Mouse (Mus musculus) embryonic facial prominence, embryonic 13.5 days (tissue): Measurements from ENCODE around the gene Slc44a4. TPM values are rescaled to one million over a fixed set of nuclear protein-coding genes. Genes with fewer than 3 reads are reported as not detected.

Experiments used
- ATAC-seq: fragments of 200-750 bp; cut with Nextera tagmentation; 2 replicates; pipeline ENCODE4 v1.8.0; 2017; ENCODE audit warnings: low read depth; ENCODE audit not compliant: insufficient number of reproducible peaks, insufficient read depth, low FRiP score, low TSS enrichment
- H3K27ac ChIP-seq: fragments of 300-500 bp; sonication (generic); 2 replicates; pipeline ENCODE4 v1.5.1; 2015; ENCODE audit warnings: moderate library complexity, mild to moderate bottlenecking, inconsistent platforms
- H3K27me3 ChIP-seq: fragments of 300-500 bp; sonication (generic); 2 replicates; pipeline ENCODE4 v1.6.1; 2015; ENCODE audit warnings: mild to moderate bottlenecking, inconsistent platforms
- H3K36me3 ChIP-seq: fragments of 300-500 bp; sonication (generic); 2 replicates; pipeline ENCODE4 v1.6.1; 2015; ENCODE audit warnings: mild to moderate bottlenecking, inconsistent platforms
- H3K4me1 ChIP-seq: fragments of 300-500 bp; sonication (generic); 2 replicates; pipeline ENCODE4 v1.6.1; 2015; ENCODE audit warnings: inconsistent platforms
- H3K4me2 ChIP-seq: fragments of 300-500 bp; sonication (generic); 2 replicates; pipeline ENCODE4 v1.6.1; 2015; ENCODE audit warnings: moderate library complexity, mild to moderate bottlenecking, inconsistent platforms
- H3K4me3 ChIP-seq: fragments of 300-500 bp; sonication (generic); 2 replicates; pipeline ENCODE4 v1.5.1; 2015; ENCODE audit warnings: mild to moderate bottlenecking, inconsistent platforms
- H3K9ac ChIP-seq: fragments of 300-500 bp; sonication (generic); 2 replicates; pipeline ENCODE4 v1.6.1; 2015; ENCODE audit warnings: mild to moderate bottlenecking, inconsistent platforms
- H3K9me3 ChIP-seq: fragments of 300-500 bp; sonication (generic); 2 replicates; pipeline ENCODE4 v1.6.1; 2016; ENCODE audit warnings: inconsistent platforms
- WGBS: fragments of 180-500 bp; shearing (Covaris S2); methylation state at CpG from one replicate; pipeline ENCODE4 v1.1.7; 2015; ENCODE audit warnings: mixed read lengths; 5-methylcytosine and 5-hydroxymethylcytosine counted together
- polyA plus RNA-seq: library from polyadenylated mRNA; unstranded; fragments of >200 nt; fragmentation: Nextera tagmentation; extraction: Ambion mirVana; gene quantifications from 2 replicates; pipeline ENCODE4 v1.2.1, GENCODE M21; 2015

Gene Slc44a4
- polyA plus RNA-seq, 1 experiment from 2014 or later, result 0.24 TPM

DNA sequence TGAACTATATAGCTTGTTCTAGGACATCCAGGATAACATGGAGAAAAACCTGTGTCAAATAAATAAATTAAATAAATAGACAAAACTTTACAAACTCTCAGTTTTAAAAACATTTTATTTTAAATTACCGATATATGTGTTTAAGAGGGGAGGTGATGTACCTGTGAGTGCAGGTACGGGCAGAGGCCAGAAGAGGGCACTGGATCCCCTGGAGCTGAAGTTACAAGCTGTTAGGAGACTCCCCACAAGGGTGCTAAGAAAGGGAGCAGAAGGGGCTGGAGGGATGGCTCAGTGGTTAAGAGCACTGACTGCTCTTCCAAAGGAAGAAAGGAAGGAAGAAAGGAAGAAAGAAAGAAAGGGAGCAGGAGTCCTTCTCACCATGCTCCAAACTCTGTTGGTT is 22.9 kb upstream of the Slc44a4 start:
- Histone ChIP-seq H3K4me2 (no peak overlapping the region), H3K4me3 (no peak overlapping the region), H3K36me3 (peaks cover 7% of the 10 kb centered on the region), H3K27me3 (no peaks in the 10 kb centered on the region), H3K27ac (no peak overlapping the region), H3K9me3 (peaks cover 3% of the 10 kb centered on the region; the same call in 1 of the 2 replicates), H3K9ac (no peak overlapping the region), H3K4me1 (peaks cover 19% of the 10 kb centered on the region)
- no peak for ATAC-seq
- 93% methylated on average over 2 of the region's 2 CpGs for whole genome bisulfite sequencing

DNA sequence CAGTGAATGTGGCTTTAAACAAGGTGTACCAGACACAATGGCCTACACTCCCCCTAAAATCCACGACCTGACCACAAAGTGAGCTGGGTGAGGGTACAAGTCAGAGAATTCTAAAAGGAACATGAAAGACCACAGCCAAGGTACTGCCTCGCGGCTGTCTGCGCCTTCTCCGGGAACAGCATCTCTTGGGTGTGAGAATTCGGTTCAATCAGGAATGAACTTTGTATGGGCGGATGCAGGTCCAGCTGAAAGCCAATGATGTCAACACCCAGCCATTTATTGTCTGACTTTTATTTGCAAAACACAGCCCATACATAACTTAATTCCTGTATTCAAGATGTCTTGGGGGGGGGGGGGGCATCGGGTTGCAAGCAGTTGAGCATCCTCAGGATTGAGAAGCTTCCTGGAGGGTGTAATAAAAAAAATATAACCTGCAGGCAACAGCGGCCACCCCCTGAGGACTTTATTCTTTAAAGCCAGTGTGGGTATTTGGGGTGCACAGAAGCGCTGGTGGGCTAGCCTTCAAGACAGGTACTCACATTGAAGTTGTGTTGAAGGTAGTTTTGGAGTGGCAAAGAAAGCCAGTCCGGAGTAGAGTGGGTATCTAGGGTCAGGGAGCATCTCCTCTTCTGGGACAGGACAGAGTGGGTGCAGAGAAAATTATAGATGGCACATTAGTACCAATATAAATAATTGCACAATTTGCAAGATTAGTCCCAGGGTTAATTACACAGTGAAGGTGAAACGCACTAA is 21.0 kb upstream of the Slc44a4 start:
- peaks cover 9% of the 10 kb centered on the region for H3K36me3 ChIP-seq
- H3K9me3 ChIP-seq, result peaks cover 3% of the 10 kb centered on the region; the same call in 1 of the 2 replicates
- H3K27me3 ChIP-seq, result no peaks in the 10 kb centered on the region
- H3K4me2 ChIP-seq, result peak overlapping the region; percentile 78
- peak overlapping the region; percentile 61 for H3K4me3 ChIP-seq
- H3K27ac ChIP-seq, result peak overlapping the region; percentile 77; the same call in 1 of the 2 replicates
- no peak for ATAC-seq
- 74% methylated on average over 12 of the region's 12 CpGs for WGBS
- peaks cover 33% of the 10 kb centered on the region for H3K4me1 ChIP-seq
- H3K9ac ChIP-seq, result peak overlapping the region; percentile 91

DNA sequence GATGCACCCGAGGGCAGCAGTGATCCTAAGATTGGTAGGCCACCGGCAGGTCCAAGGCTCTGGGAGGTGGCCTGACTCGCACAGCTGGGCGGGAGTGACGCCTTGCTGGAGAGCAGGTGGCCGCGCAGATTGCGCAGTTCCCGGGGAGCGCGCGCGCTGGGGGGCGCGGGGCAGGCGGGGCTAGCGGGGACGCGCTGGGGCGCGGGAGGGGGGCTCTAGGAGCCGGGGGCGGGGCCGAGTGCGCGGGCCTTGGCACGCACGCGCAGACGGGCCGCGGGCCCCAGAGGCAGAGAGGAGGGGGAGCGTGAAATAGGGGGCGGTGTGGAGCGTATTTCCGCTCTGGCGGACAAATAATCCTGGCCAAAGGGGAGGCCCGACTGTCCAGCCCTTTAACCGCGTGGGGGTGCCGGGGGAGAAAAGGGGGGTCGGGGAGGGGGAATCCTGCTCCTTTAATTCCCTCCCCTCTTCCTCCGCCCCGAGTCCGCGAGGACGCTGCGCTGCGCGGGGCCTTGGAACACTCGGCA is 20.1 kb upstream of the Slc44a4 start:
- H3K27ac ChIP-seq, result peak overlapping the region; percentile 93
- H3K36me3 ChIP-seq, result peaks cover 9% of the 10 kb centered on the region
- peak overlapping the region; percentile 61 for H3K4me3 ChIP-seq
- peaks cover 33% of the 10 kb centered on the region for H3K4me1 ChIP-seq
- H3K9me3 ChIP-seq, result peaks cover 3% of the 10 kb centered on the region; the same call in 1 of the 2 replicates
- H3K4me2 ChIP-seq, result peak overlapping the region; percentile 78
- H3K9ac ChIP-seq, result peak overlapping the region; percentile 91
- H3K27me3 ChIP-seq, result no peaks in the 10 kb centered on the region
- under 1% methylated on average over 40 of the region's 51 CpGs for WGBS
- peak; percentile 84 for ATAC-seq

DNA sequence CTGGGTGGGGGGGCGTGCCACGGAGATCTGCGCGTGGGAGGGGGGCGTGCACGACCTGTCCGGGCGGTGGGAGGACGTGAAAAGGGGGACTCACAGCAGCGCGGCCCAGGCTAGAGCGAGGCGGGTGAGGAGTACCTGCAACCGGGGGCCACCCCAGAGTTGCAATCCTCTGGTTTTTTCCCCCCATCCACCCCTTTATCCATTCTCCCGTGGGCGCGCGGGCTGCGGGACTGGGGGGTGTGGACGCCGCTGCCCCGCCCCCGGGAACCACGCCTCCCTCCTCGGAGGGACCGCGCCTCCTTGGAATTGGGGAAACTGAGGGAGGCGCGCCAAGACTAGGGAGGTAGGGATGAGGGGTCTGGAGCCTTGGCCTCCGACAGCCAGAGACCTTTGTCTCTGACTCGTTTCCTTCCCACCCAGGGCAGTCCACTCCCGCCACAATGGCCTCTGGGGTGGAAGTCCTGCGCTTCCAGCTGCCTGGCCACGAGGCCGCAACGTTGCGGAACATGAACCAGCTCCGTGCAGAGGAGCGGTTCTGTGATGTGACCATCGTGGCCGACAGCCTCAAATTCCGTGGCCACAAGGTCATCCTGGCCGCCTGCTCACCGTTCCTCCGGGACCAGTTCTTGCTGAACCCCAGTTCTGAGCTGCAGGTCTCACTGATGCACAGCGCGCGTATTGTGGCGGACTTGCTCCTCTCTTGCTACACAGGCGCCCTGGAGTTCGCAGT is 19.3 kb upstream of the Slc44a4 start:
- Histone ChIP-seq H3K9ac (peak overlapping the region; percentile 91), H3K27ac (peak overlapping the region; percentile 93), H3K9me3 (peaks cover 3% of the 10 kb centered on the region; the same call in 1 of the 2 replicates), H3K27me3 (no peaks in the 10 kb centered on the region), H3K4me2 (peak overlapping the region; percentile 78), H3K4me3 (peak overlapping the region; percentile 61), H3K4me1 (peaks cover 33% of the 10 kb centered on the region), H3K36me3 (peaks cover 9% of the 10 kb centered on the region)
- ATAC-seq, result peak; percentile 8; the same call in 1 of the 2 replicates
- WGBS, result 6% methylated on average over 48 of the region's 51 CpGs

DNA sequence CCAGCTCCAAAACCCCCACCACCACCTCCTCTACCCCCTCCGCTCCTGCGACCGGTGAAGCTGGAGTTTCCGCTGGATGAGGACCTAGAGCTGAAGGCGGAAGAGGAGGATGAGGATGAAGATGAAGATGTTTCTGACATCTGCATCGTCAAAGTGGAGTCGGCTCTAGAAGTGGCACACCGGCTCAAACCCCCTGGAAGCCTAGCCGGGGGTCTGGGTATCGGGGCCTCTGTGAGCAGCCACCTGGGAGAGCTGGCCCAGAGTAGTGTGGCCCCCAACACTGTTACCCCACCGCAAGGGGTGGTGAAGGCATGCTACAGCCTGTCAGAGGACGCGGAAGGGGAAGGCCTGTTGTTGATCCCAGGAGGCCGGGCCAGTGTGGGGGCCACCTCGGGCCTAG is 18.5 kb upstream of the Slc44a4 start:
- peak overlapping the region; percentile 93 for H3K27ac ChIP-seq
- no peaks in the 10 kb centered on the region for H3K27me3 ChIP-seq
- peak overlapping the region; percentile 78 for H3K4me2 ChIP-seq
- H3K9me3 ChIP-seq, result peaks cover 3% of the 10 kb centered on the region; the same call in 1 of the 2 replicates
- peak overlapping the region; percentile 91 for H3K9ac ChIP-seq
- no peak for ATAC-seq
- WGBS, result 89% methylated on average over 15 of the region's 15 CpGs
- H3K4me3 ChIP-seq, result peak overlapping the region; percentile 61
- H3K36me3 ChIP-seq, result peaks cover 9% of the 10 kb centered on the region
- H3K4me1 ChIP-seq, result peaks cover 40% of the 10 kb centered on the region

DNA sequence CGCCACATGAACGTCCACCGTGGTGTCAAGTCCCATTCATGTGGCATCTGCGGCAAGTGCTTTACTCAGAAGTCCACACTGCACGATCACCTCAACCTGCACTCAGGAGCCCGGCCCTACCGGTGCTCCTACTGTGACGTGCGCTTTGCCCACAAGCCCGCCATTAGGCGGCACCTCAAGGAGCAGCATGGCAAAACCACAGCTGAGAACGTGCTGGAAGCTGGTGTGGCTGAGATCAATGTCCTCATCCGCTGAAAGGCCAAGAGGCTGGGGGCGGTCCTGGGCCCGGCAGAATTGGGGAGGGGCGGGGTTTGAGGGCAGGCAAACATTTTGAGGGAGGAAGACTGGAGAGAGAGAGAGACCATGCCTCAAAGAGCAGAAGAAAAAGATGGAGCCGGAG is 17.9 kb upstream of the Slc44a4 start:
- peaks cover 3% of the 10 kb centered on the region; the same call in 1 of the 2 replicates for H3K9me3 ChIP-seq
- no peaks in the 10 kb centered on the region for H3K27me3 ChIP-seq
- WGBS, result 85% methylated on average over 17 of the region's 17 CpGs
- H3K9ac ChIP-seq, result peak overlapping the region; percentile 91; the same call in 1 of the 2 replicates
- peak overlapping the region; percentile 78 for H3K4me2 ChIP-seq
- H3K4me3 ChIP-seq, result peak overlapping the region; percentile 61; the same call in 1 of the 2 replicates
- ATAC-seq, result no peak
- H3K4me1 ChIP-seq, result peaks cover 45% of the 10 kb centered on the region
- no peak overlapping the region for H3K27ac ChIP-seq
- H3K36me3 ChIP-seq, result peaks cover 13% of the 10 kb centered on the region

DNA sequence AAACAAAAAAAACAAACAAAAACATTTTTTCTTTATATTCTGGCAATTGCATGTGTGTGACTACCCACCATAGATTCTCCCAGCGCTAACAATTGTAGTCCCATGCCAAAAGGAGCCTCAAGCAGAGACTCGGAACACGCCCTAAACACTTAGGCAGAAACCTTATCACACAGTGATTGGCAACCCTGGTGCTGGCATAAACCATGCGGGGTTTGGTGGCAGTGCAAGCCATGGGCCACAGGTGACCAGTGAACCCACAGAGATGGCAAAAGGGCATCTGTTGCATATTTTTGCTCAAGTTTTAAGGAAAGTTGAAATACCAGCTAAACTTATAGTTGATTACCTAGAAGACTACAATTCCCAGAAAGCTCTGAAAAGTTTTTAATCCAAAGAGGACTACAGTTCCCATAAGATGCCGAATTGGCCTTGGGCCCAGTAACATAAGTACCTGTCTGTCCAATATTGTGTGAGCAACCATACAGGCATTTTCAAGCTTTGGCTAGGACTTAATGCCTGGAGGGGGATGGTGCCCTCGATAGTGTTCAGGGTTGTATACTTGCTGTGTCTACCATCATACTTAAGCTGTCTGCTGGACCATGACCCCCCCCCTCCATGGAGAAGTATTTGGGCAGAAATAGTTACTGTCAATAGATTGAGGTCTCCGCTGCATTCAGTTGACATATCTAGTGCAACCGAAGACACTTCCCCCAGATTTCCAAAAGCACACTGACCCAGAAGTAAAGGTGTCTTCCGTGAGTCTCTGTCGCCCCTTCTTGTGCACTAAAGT is 16.7 kb upstream of the Slc44a4 start:
- Histone ChIP-seq H3K9ac (peak overlapping the region; percentile 96), H3K4me2 (peak overlapping the region; percentile 88), H3K36me3 (peaks cover 22% of the 10 kb centered on the region), H3K27me3 (no peaks in the 10 kb centered on the region), H3K4me3 (peak overlapping the region; percentile 90), H3K27ac (peak overlapping the region; percentile 96), H3K4me1 (peaks cover 46% of the 10 kb centered on the region), H3K9me3 (peaks cover 3% of the 10 kb centered on the region; the same call in 1 of the 2 replicates)
- ATAC-seq, result no peak
- WGBS, result 15% methylated on average over 10 of the region's 10 CpGs

DNA sequence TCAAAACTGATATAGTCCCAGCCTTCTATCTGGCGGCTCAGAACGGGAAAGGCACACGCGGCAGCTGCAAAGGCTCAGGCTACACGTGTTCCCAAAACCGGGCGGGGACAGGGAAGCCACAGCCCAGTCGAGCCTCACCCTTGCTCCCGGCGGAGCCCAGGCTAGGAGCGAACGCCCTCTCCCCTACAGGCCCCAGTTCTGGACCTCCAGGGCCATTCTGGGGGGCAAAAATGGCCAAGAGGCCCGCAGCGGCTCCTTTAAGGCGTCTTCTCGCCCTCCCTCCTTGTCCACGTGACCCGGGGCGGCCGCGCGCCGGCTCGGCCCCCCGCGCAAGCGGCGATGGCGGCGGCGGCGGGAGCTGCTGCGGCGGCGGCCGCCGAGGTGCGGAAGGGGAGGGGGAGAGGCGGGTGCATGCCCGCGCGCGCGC is 16.1 kb upstream of the Slc44a4 start, which contains the start of the genes C2 and Ehmt2:
Gene C2, minus strand, starts transcription at position 106 of the 427 bp plus-strand sequence.
Gene Ehmt2, plus strand, starts transcription at position 310 of the 427 bp plus-strand sequence.
- WGBS, result under 1% methylated on average over 35 of the region's 44 CpGs
- H3K36me3 ChIP-seq, result peaks cover 28% of the 10 kb centered on the region
- H3K4me1 ChIP-seq, result peaks cover 46% of the 10 kb centered on the region
- peak within 1 kb of the TSS; percentile 96 for H3K27ac ChIP-seq
- H3K4me3 ChIP-seq, result peak within 1 kb of the TSS; percentile 90
- no peaks in the 10 kb centered on the region for H3K27me3 ChIP-seq
- peaks cover 3% of the 10 kb centered on the region; the same call in 1 of the 2 replicates for H3K9me3 ChIP-seq
- peak; percentile 4; the same call in 1 of the 2 replicates for ATAC-seq
- peak within 1 kb of the TSS; percentile 96 for H3K9ac ChIP-seq
- H3K4me2 ChIP-seq, result peak within 1 kb of the TSS; percentile 88

DNA sequence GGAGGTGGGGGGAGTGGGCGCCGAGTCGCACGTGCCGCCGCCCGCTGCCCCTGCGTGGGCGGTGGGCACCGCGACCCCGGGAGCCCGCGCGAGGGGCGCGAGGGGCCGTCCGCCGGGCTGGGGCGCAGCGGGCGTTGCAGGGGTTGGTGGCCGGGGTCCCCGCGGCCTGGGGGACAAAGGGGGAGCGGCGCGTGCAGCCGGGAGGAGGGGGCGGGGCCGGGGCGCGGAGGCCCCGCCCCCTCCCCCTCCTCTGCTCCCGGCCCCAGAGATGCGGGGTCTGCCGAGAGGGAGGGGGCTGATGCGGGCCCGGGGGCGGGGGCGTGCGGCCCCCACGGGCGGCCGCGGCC is 15.6 kb upstream of the Slc44a4 start:
- peak overlapping the region; percentile 96 for H3K9ac ChIP-seq
- 0 out of 2 replicates have a peak, but pooled peaks have one; percentile 2 for ATAC-seq
- peaks cover 43% of the 10 kb centered on the region for H3K4me1 ChIP-seq
- peak overlapping the region; percentile 90 for H3K4me3 ChIP-seq
- no peaks in the 10 kb centered on the region for H3K27me3 ChIP-seq
- peaks cover 33% of the 10 kb centered on the region for H3K36me3 ChIP-seq
- 1% methylated on average over 15 of the region's 47 CpGs for WGBS
- H3K4me2 ChIP-seq, result peak overlapping the region; percentile 88
- H3K27ac ChIP-seq, result peak overlapping the region; percentile 96
- H3K9me3 ChIP-seq, result peaks cover 3% of the 10 kb centered on the region; the same call in 1 of the 2 replicates

DNA sequence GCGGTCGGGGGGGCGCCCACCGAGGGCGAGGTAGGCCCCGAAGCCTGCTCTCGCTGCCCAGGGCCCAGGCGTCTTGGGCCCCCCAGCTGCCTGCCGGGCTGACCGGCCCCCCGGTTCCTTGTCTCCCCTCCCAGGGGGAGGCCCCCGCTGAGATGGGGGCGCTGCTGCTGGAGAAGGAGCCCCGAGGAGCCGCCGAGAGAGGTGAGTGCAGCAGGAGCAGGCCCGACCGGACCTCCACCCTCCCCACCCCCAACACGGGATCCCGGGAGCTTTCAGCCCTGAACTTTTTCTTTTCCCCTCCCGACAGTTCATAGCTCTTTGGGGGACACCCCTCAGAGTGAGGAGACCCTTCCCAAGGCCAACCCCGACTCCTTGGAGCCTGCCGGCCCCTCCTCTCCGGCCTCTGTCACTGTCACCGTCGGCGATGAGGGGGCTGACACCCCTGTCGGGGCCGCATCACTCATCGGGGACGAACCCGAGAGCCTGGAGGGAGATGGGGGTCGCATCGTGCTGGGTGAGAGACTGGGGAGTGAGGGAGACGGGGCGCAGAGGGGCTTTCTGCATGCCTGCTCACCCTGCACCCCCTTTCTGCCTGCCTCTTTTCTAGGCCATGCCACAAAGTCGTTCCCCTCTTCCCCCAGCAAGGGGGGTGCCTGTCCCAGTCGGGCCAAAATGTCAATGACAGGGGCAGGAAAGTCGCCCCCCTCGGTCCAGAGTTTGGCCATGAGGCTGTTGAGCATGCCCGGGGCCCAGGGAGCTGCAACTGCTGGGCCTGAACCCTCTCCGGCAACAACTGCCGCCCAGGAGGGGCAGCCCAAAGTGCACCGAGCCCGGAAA is 15.0 kb upstream of the Slc44a4 start:
- Histone ChIP-seq H3K4me3 (peak overlapping the region; percentile 90), H3K27ac (peak overlapping the region; percentile 96), H3K27me3 (no peaks in the 10 kb centered on the region), H3K4me1 (peaks cover 42% of the 10 kb centered on the region), H3K36me3 (peaks cover 39% of the 10 kb centered on the region), H3K4me2 (peak overlapping the region; percentile 88), H3K9me3 (peaks cover 3% of the 10 kb centered on the region; the same call in 1 of the 2 replicates), H3K9ac (peak overlapping the region; percentile 96)
- 0 out of 2 replicates have a peak, but pooled peaks have one; percentile 4 for ATAC-seq
- WGBS, result 1% methylated on average over 44 of the region's 45 CpGs
